Mouse (Mus musculus) layer of hippocampus, postnatal 14 days (tissue): ENCODE results near the gene Foxd4. TPM values are rescaled to one million over a fixed set of nuclear protein-coding genes. Genes with fewer than 3 reads are reported as not detected.
"Not testable (repeated sequence)": the region's sequence is repeated elsewhere in the genome, so short reads cannot be mapped to it uniquely, and the experiment has no call there.

Experiments used
- DNase-seq, 2 experiments: peaks; one replicate each; pipeline ENCODE4 v3.0.0; 2021 to 2022; ENCODE audit warnings: low spot score in 2 of 2, mixed read lengths in 1 of 2
- microRNA-seq, 2 experiments: library from miRNA; unstranded; fragments of <30 nt; microRNA quantifications; one replicate each; pipeline ENCODE4 v1.2.0; 2021
- total RNA-seq, 2 experiments: library from RNA; stranded (reverse); gene quantifications; 2 replicates each; pipeline ENCODE4 v1.2.3; 2021

Gene Foxd4
- total RNA-seq, 2 experiments from 2014 or later, result not detected

DNA sequence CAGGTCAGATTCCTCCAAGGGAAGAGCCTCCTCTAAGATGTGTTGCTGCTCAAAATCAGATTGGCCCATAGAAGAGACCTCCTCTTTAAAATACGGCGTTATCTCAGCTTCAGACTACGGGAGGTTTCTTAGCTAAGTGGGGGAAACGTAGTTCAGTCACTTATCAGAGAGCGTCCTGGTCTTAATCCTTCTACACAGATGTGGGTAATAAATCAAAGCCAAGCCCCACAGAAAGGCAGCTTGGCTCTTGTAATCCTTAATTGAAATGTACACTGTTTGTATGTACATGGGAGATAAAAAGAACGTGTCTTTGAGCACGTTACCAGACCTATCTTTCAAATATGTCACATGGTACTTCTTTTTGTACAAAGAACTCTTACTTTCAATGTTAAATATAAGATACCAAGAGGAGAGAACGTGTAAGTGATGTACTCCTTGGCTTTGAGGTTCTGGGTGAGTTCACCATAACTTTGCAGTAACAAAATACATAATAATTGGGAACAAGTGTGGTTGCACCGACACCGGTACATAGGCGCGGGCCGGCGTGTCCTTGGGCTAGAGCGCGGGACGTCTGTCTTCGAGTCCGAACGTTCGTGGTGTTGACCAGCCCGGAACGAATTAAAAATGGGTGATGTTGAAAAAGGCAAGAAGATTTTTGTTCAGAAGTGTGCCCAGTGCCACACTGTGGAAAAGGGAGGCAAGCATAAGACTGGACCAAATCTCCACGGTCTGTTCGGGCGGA lies 25.7 kb downstream of the Foxd4 start, which contains the start of gene Gm10053:
Gm10053 (plus strand) TSS at position 558 of the 742 bp plus-strand sequence.
- DNase-seq, result not testable (repeated sequence)

DNA sequence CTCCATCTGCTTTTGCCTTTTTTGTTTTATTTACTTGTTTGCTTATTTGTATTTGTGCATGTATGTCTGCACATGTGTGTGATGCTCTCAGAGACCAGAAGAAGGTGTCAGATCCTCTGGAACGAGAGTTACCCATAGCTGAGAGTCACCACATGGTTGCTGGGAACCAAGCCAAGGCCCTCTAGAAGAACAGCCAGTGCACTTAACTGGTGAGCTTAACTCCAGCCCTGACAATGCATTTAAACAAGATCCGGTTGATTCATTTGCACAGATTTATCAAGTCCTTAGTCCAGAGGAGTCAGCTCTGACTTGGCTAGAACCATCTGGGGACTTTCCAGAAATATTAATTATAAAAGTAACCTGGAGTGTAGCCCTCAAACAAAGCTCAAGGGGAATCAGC lies 27.1 kb downstream of the Foxd4 start:
- DNase-seq, result no peak

DNA sequence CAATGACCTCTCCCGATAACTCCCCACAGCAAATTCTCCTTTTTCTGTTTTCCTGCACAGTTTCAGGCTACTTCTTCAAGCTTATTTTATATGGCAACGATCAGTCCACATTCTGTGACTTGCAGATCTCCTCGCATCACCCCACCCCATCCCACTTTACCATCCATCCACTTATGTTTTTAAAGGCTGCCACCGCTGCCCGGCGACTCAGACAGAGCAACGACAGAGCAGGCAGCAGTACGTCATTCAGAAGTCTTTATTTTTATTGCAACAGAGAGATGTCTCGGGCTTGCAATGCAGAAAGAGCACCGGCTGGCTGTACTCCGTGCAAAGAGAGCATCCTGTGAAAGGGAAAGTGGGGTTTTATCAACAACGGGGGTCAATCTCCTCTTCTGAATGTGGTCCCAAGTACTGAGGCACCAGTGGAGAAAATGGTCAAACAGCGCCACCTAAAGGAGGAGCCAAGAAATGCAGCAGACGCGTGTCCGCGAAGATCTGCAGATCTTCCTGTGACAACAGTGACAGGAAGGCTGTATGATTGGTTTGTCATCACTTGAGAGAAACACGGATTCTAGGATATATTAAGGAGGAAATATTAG lies 29.9 kb downstream of the Foxd4 start:
- peak; percentile 77 to 86 for DNase-seq

DNA sequence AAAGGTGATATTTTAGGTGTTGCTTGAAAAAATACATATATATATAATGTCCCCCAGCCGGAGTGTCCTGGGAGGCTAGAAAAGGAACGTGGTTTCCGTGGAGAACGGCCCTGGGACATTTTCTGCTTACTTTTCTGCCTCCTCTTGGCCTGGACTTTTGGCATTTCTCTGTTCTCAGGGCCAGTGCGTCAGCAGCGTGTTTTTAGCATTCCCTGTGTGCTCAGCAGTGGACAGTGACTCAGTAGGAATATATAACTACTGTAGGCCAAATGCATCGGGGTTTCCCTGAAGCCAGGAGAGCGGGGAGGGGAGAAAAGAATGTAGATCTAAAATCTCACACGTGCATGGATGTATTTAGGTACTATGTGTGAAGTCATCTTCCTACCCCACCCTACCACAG lies 35.6 kb downstream of the Foxd4 start:
- no peak for DNase-seq

DNA sequence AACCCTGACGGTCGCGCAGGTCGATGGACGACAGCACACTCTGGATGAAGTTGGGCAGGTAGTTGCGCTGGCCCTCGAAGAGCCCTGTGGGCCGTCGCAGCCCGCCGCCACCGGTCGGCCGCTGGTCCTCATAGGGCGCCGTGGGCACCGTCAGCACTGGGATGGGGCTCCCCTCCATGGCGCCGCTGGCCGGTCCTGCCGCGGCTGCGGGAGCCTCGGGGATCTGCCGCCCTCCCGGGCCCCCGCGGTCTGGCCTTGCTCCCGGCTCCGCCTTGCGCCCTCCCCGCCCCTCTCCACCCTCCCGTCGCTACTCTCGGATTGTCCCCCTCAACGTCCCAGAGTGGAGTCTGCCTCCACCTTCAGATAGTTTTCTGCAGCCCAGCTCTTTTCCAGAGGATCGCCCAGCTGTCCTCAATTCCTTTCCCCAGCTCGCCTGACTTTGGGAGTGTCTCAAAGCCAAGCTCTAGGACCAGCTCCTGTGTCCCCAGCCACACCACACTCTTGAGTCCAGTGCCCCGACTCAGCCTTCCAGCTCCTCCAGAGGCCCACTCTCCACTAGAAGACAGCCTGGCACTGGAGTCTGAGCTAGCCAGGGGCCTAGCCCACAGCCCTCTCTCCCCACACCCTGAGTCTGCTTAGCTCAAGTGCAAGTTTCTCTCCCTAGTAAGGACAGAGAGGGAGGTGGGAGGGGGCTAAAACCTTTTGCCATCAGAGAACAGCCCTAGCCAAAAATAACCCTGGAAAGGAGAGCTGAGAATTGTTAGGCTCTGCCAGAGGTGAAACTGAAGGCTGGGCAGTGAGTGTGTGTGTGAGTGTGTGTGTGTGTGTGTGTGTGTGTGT lies 39.2 kb downstream of the Foxd4 start, which contains the start of gene Pgm5:
Pgm5 (minus strand) TSS at position 244 of the 840 bp plus-strand sequence.
- DNase-seq, result no peak

DNA sequence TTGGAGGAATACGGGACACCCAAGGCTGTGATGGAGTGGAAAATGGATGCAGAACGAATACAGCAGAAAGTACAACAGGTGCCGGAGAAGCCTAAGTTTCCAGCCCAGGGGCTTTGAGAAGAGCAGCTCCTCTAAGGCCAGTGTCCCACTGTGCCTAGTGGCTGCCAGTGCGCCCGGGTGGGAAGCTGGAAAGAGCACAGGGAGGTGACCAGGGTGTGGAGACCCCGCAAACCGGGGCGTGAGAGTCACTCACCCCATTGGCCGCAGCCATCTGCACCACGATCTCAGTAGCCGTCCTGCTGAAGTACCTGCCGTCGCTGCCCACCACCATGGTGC lies 39.8 kb downstream of the Foxd4 start:
- no peak for DNase-seq

DNA sequence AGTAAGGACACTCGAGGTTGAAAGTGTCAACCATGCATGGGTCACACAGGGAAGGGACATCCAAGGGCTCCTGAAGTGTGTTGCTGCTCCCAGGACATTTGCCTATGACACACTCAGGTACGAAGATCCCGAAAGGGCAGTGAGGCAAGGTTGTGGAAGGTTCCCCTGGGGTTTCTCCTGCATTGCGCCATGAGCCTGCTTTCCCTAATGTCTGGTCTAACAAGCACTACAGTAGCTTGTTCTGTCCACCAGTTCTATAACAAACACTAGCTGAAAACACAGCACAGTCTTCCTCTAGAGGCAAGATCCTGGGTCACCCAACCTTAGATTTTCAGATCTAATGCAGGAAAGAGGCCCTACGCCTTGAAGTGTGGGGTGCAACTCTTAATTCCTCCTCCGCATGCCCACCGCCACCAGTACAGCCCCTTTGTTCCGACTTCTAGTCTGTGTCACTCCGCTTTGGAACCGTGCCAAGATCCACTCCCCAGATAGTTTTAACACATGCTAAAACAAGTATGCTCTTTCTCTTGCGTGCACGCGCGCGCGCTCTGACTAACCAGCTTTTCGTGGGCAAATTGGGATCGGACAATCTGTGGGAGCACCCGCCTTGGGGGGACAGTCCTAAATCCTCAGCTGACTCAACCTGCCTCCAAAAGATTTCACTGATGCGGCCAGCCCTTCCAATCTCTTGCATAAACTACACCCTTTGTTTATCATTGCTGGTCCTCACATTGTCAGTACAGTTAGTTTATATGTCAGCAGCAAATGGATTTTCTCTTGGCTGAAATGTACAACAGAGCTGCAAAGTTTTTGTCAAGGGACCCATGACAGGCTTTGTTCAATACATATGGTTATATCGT lies 49.3 kb downstream of the Foxd4 start:
- peak in 1 of 2 experiments; percentile 26 for DNase-seq

Small RNA genes lying within 50 kb of the gene (microRNA-seq; reads per million reads assigned to microRNA genes)
- gene Mir3084-1, result 0 reads per million in 2 experiments

Other genes with a start within 250 kb of the Foxd4 start
- 1 to 10 TPM in 1 of 2 experiments, under 1 TPM in 1; 0.52 to 1.2 TPM for gene Tmem252, start 227.2 kb downstream of the Foxd4 start, total RNA-seq
- 1 to 10 TPM; 3.1 to 3.8 TPM for gene Pgm5, start 39.3 kb downstream of the Foxd4 start, total RNA-seq
- gene Gm10053, start 25.5 kb downstream of the Foxd4 start, total RNA-seq, result 100 to 1,000 TPM; 224 to 237 TPM
- gene Cbwd1, start 60.4 kb upstream of the Foxd4 start, total RNA-seq, result 10 to 100 TPM; 13.1 to 13.6 TPM
- gene Dock8, start 98.3 kb upstream of the Foxd4 start, total RNA-seq, result 1 to 10 TPM; 2.0 to 4.3 TPM